ENCODE assay signal across 8 mouse cellular contexts in genomic region chr2:157422854-157423705, GRCm38 (mm10). TPM values are rescaled to one million over a fixed set of nuclear protein-coding genes. Genes with fewer than 3 reads are reported as not detected.
DNase-seq lines count a peak whose midpoint lies in the region; ATAC-seq lines count a peak whose summit lies in the region.

No protein-coding gene starts in this region.

- H3K4me3 ChIP-seq in embryonic facial prominence, embryonic 11.5 days (ENCODE audit: low read depth, low read length): peak overlapping the region; percentile 92
- no peak overlapping the region for H3K4me3 ChIP-seq in hindbrain, embryonic 11.5 days (ENCODE audit: low read depth, low read length)
- peak overlapping the region; percentile 86 for H3K4me3 ChIP-seq in limb, embryonic 12.5 days (replicated peaks)
- H3K4me3 ChIP-seq in midbrain, embryonic 14.5 days (replicated peaks; ENCODE audit: low read depth, low read length): peak overlapping the region; percentile 84

- no peaks in the 10 kb centered on the region for H3K9me3 ChIP-seq in embryonic facial prominence, embryonic 11.5 days (replicated peaks; ENCODE audit: control insufficient read depth, low read length)
- H3K9me3 ChIP-seq in hindbrain, embryonic 11.5 days (ENCODE audit: control insufficient read depth, low read length): no peaks in the 10 kb centered on the region
- no peaks in the 10 kb centered on the region for H3K9me3 ChIP-seq in limb, embryonic 12.5 days
- no peaks in the 10 kb centered on the region for H3K9me3 ChIP-seq in midbrain, embryonic 14.5 days (ENCODE audit: control insufficient read depth, low read length)

- peak; percentile 73 for DNase-seq in adipocyte (ENCODE audit: low spot score)
- peak; percentile 63 for DNase-seq in embryonic facial prominence, embryonic 11.5 days (ENCODE audit: low spot score)
- DNase-seq in hindbrain, embryonic 11.5 days (ENCODE audit: low spot score): peak; percentile 42
- peak; percentile 31 for DNase-seq in midbrain, embryonic 14.5 days
- DNase-seq in B cell, adult 2 months: no peak
- no peak for DNase-seq in spleen, postnatal 36 days (ENCODE audit: low spot score in 2 of 2)
- DNase-seq in right cerebral cortex, postnatal 36 days (ENCODE audit: low spot score in 2 of 2): no peak

- H3K9ac ChIP-seq in embryonic facial prominence, embryonic 11.5 days (replicated peaks; ENCODE audit: low read length): peak overlapping the region; percentile 100
- H3K9ac ChIP-seq in hindbrain, embryonic 11.5 days (ENCODE audit: low read depth, low read length): peak overlapping the region; percentile 99; the same call in 1 of the 2 replicates
- peak overlapping the region; percentile 98 for H3K9ac ChIP-seq in limb, embryonic 12.5 days (replicated peaks)
- H3K9ac ChIP-seq in midbrain, embryonic 14.5 days (replicated peaks; ENCODE audit: low read length): peak overlapping the region; percentile 99; the same call in 1 of the 2 replicates

- H3K36me3 ChIP-seq in embryonic facial prominence, embryonic 11.5 days (replicated peaks; ENCODE audit: control insufficient read depth, insufficient read depth, low read depth, low read length): no peaks in the 10 kb centered on the region
- H3K36me3 ChIP-seq in hindbrain, embryonic 11.5 days (ENCODE audit: control insufficient read depth, insufficient read depth, low read length): no peaks in the 10 kb centered on the region
- peaks cover 14% of the 10 kb centered on the region; the same call in 1 of the 2 replicates for H3K36me3 ChIP-seq in limb, embryonic 12.5 days
- H3K36me3 ChIP-seq in midbrain, embryonic 14.5 days (ENCODE audit: control insufficient read depth, insufficient read depth, low read length): peaks cover 6% of the 10 kb centered on the region; the same call in 1 of the 2 replicates

- H3K4me2 ChIP-seq in embryonic facial prominence, embryonic 11.5 days (ENCODE audit: low read depth, low read length): peak overlapping the region; percentile 93; the same call in 1 of the 2 replicates
- peak overlapping the region; percentile 82; the same call in 1 of the 2 replicates for H3K4me2 ChIP-seq in hindbrain, embryonic 11.5 days (replicated peaks; ENCODE audit: low read depth, low read length)
- H3K4me2 ChIP-seq in limb, embryonic 12.5 days: peak overlapping the region; percentile 79
- peak overlapping the region; percentile 90 for H3K4me2 ChIP-seq in midbrain, embryonic 14.5 days (ENCODE audit: low read length)

- WGBS in embryonic facial prominence, embryonic 11.5 days: 41% methylated on average over 11 of the region's 11 CpGs
- whole genome bisulfite sequencing in hindbrain, embryonic 11.5 days: 46% methylated on average over 11 of the region's 11 CpGs
- 39% methylated on average over 11 of the region's 11 CpGs for WGBS in limb, embryonic 12.5 days
- 46% methylated on average over 11 of the region's 11 CpGs for WGBS in midbrain, embryonic 14.5 days

- H3K27me3 ChIP-seq in embryonic facial prominence, embryonic 11.5 days (ENCODE audit: control insufficient read depth, insufficient read depth, low read length): no peaks in the 10 kb centered on the region
- no peaks in the 10 kb centered on the region for H3K27me3 ChIP-seq in hindbrain, embryonic 11.5 days (ENCODE audit: control insufficient read depth, insufficient read depth, low read length)
- no peaks in the 10 kb centered on the region for H3K27me3 ChIP-seq in limb, embryonic 12.5 days
- H3K27me3 ChIP-seq in midbrain, embryonic 14.5 days (ENCODE audit: control insufficient read depth, insufficient read depth, low read length): no peaks in the 10 kb centered on the region

- H3K4me1 ChIP-seq in embryonic facial prominence, embryonic 11.5 days (ENCODE audit: control insufficient read depth, insufficient read depth, low read length): no peaks in the 10 kb centered on the region; the same call in none of the 2 replicates
- peaks cover 16% of the 10 kb centered on the region for H3K4me1 ChIP-seq in hindbrain, embryonic 11.5 days (replicated peaks; ENCODE audit: control insufficient read depth, insufficient read depth, low read length)
- H3K4me1 ChIP-seq in limb, embryonic 12.5 days (replicated peaks): peaks cover 62% of the 10 kb centered on the region
- peaks cover 47% of the 10 kb centered on the region for H3K4me1 ChIP-seq in midbrain, embryonic 14.5 days (ENCODE audit: control insufficient read depth, insufficient read depth, low read length)

- peak overlapping the region; percentile 47; the same call in 1 of the 2 replicates for H3K27ac ChIP-seq in embryonic facial prominence, embryonic 11.5 days (replicated peaks; ENCODE audit: low read depth, low read length)
- peak overlapping the region; percentile 90 for H3K27ac ChIP-seq in hindbrain, embryonic 11.5 days (ENCODE audit: low read depth, low read length)
- peak overlapping the region; percentile 97 for H3K27ac ChIP-seq in limb, embryonic 12.5 days
- H3K27ac ChIP-seq in midbrain, embryonic 14.5 days (replicated peaks; ENCODE audit: low read depth, low read length): peak overlapping the region; percentile 95

- 0 out of 2 replicates have a peak, but pooled peaks have one; percentile 30 for ATAC-seq in embryonic facial prominence, embryonic 11.5 days (replicated peaks; ENCODE audit: insufficient number of reproducible peaks, low FRiP score, low TSS enrichment, low read depth)
- ATAC-seq in hindbrain, embryonic 11.5 days (ENCODE audit: low FRiP score): no peak
- no peak for ATAC-seq in limb, embryonic 12.5 days (ENCODE audit: insufficient number of reproducible peaks, insufficient read depth, low FRiP score, low TSS enrichment, low read depth)
- ATAC-seq in midbrain, embryonic 14.5 days (ENCODE audit: low FRiP score, low TSS enrichment): no peak

RNA-seq across cellular contexts. Expression of gene Src, which starts 4.8 kb away (rescaled TPM):
- polyA plus RNA-seq in embryonic facial prominence, embryonic 11.5 days (2014; fragmentation: Nextera tagmentation; extraction: Ambion mirVana): 13.9 and 16.4 TPM in 2 replicates
- 13.0 and 14.4 TPM in 2 replicates for polyA plus RNA-seq in hindbrain, embryonic 11.5 days (2014; fragmentation: Nextera tagmentation; extraction: Ambion mirVana)
- 30.3 and 35.3 TPM in 2 replicates for polyA plus RNA-seq in limb, embryonic 12.5 days (2016; fragmentation: Nextera tagmentation; extraction: Ambion mirVana)
- 34.3 and 52.2 TPM in 2 replicates for polyA plus RNA-seq in midbrain, embryonic 14.5 days (2014; fragmentation: Nextera tagmentation; extraction: Ambion mirVana)

RNA-seq across cellular contexts. Expression of gene Manbal, which starts 55.7 kb away (rescaled TPM):
- 33.4 and 38.5 TPM in 2 replicates for polyA plus RNA-seq in embryonic facial prominence, embryonic 11.5 days (2014; fragmentation: Nextera tagmentation; extraction: Ambion mirVana)
- polyA plus RNA-seq in hindbrain, embryonic 11.5 days (2014; fragmentation: Nextera tagmentation; extraction: Ambion mirVana): 36.2 and 37.2 TPM in 2 replicates
- polyA plus RNA-seq in limb, embryonic 12.5 days (2016; fragmentation: Nextera tagmentation; extraction: Ambion mirVana): 77.7 and 79.4 TPM in 2 replicates
- polyA plus RNA-seq in midbrain, embryonic 14.5 days (2014; fragmentation: Nextera tagmentation; extraction: Ambion mirVana): 47.8 and 89.9 TPM in 2 replicates

Comparison
In these comparisons a context has a peak if more than half of its experiments do, and no peak if none do; other contexts are left out.
1. DNase-seq: peak in adipocyte (single experiment), embryonic facial prominence, embryonic 11.5 days (single experiment), hindbrain, embryonic 11.5 days (single experiment) and midbrain, embryonic 14.5 days (single experiment); none in B cell, adult 2 months (0 of 2), spleen, postnatal 36 days (0 of 2) and right cerebral cortex, postnatal 36 days (0 of 2).
2. H3K27ac ChIP-seq: peak in every context shown above with its lines; median percentile 97 in limb, embryonic 12.5 days; 95 in midbrain, embryonic 14.5 days; 90 in hindbrain, embryonic 11.5 days; 47 in embryonic facial prominence, embryonic 11.5 days.
3. Peak in every context shown above with its lines, with median percentiles within 50 percentile points of each other: H3K4me2 ChIP-seq and H3K9ac ChIP-seq.